ENCODE assay signal across 10 mouse cellular contexts in genomic region chr5:114575530-114575929, GRCm38 (mm10). TPM values are rescaled to one million over a fixed set of nuclear protein-coding genes. Genes with fewer than 3 reads are reported as not detected.
DNase-seq lines count a peak whose midpoint lies in the region; ATAC-seq lines count a peak whose summit lies in the region.
"Had no signal": no experiment of that assay in that cellular context is flagged by ENCODE, and none has a peak within 500 bp of the region (broad histone marks: within the 10 kb centered on the region; RNA-seq: fewer than 3 reads in every experiment).

No protein-coding gene starts in this region.

- peaks cover 42% of the 10 kb centered on the region for H3K27me3 ChIP-seq in heart, embryonic 13.5 days (replicated peaks)
- no peaks in the 10 kb centered on the region for H3K27me3 ChIP-seq in hindbrain, embryonic 16.5 days (replicated peaks; ENCODE audit: control insufficient read depth, insufficient read depth, low read length)

- no peak overlapping the region for H3K27ac ChIP-seq in heart, embryonic 13.5 days (replicated peaks)
- H3K27ac ChIP-seq in hindbrain, embryonic 16.5 days (ENCODE audit: low read depth, low read length), result peak overlapping the region; percentile 6; the same call in 1 of the 2 replicates
- H3K27ac ChIP-seq: layer of hippocampus, adult 2 months; liver, embryonic 15.5 days had no signal

- no peak overlapping the region for H3K9ac ChIP-seq in heart, embryonic 13.5 days
- 0 out of 2 replicates have a peak overlapping the region, but pooled peaks have one; percentile 32 for H3K9ac ChIP-seq in hindbrain, embryonic 16.5 days (ENCODE audit: low read depth, low read length)
- H3K9ac ChIP-seq: liver, embryonic 15.5 days had no signal

- no peak overlapping the region for H3K4me3 ChIP-seq in heart, embryonic 13.5 days
- H3K4me3 ChIP-seq in hindbrain, embryonic 16.5 days (ENCODE audit: low read length), result no peak overlapping the region
- H3K4me3 ChIP-seq: layer of hippocampus, adult 2 months; liver, embryonic 15.5 days had no signal

- H3K4me1 ChIP-seq in heart, embryonic 13.5 days, result peaks cover 42% of the 10 kb centered on the region
- peaks cover 72% of the 10 kb centered on the region for H3K4me1 ChIP-seq in hindbrain, embryonic 16.5 days (ENCODE audit: control insufficient read depth, insufficient read depth, low read depth, low read length)

- no peak for DNase-seq in heart, adult 8-10 months (ENCODE audit: low spot score)
- peak; percentile 59 for DNase-seq in adipocyte (ENCODE audit: low spot score)
- peak; percentile 52 to 58 for DNase-seq in cerebellum, postnatal 36 days
- no peak for DNase-seq in urinary bladder, postnatal 14 days (ENCODE audit: low spot score)
- DNase-seq in layer of hippocampus, adult 9-11 months, result no peak
- no peak for DNase-seq in left cerebral cortex, adult 11 months (ENCODE audit: low spot score)

- peak overlapping the region; percentile 24; the same call in 1 of the 2 replicates for H3K4me2 ChIP-seq in heart, embryonic 13.5 days
- H3K4me2 ChIP-seq in hindbrain, embryonic 16.5 days (ENCODE audit: low read length), result peak overlapping the region; percentile 37
- H3K4me2 ChIP-seq: liver, embryonic 15.5 days had no signal

- no peaks in the 10 kb centered on the region for H3K36me3 ChIP-seq in heart, embryonic 13.5 days
- H3K36me3 ChIP-seq in hindbrain, embryonic 16.5 days (ENCODE audit: control insufficient read depth, insufficient read depth, low read length), result no peaks in the 10 kb centered on the region
- H3K36me3 ChIP-seq: liver, embryonic 15.5 days had no signal

- H3K9me3 ChIP-seq in heart, embryonic 13.5 days, result no peaks in the 10 kb centered on the region
- H3K9me3 ChIP-seq in hindbrain, embryonic 16.5 days (ENCODE audit: control insufficient read depth, low read length), result no peaks in the 10 kb centered on the region
- H3K9me3 ChIP-seq: liver, embryonic 15.5 days had no signal

- 72% methylated on average over 7 of the region's 7 CpGs for WGBS in heart, embryonic 13.5 days
- 51% methylated on average over 7 of the region's 7 CpGs for WGBS in hindbrain, embryonic 16.5 days

- ATAC-seq in heart, embryonic 13.5 days (ENCODE audit: extremely low read depth, insufficient number of reproducible peaks, low FRiP score, low TSS enrichment), result no peak
- ATAC-seq in hindbrain, embryonic 16.5 days, result no peak

RNA-seq across cellular contexts. Expression of gene Fam222a, which starts 7.7 kb away (rescaled TPM):
- 0.59 and 0.79 TPM in 2 replicates for polyA plus RNA-seq in heart, embryonic 13.5 days (2015; fragmentation: Nextera tagmentation; extraction: Ambion mirVana)
- 1 to 10 TPM; 1.2 to 2.4 (median 1.7) TPM for total RNA-seq in heart, adult 8-10 months (2022)
- 4.7 and 4.9 TPM in 2 replicates for polyA plus RNA-seq in hindbrain, embryonic 16.5 days (2015; fragmentation: Nextera tagmentation; extraction: Ambion mirVana)

Comparison
In these comparisons a context has a peak if more than half of its experiments do, and no peak if none do; other contexts are left out.
1. DNase-seq: peak in adipocyte (single experiment) and cerebellum, postnatal 36 days (2 of 2); none in heart, adult 8-10 months (single experiment), urinary bladder, postnatal 14 days (single experiment), layer of hippocampus, adult 9-11 months (single experiment) and left cerebral cortex, adult 11 months (single experiment).